Mouse (Mus musculus) midbrain, postnatal 0 days (tissue): ENCODE measurements around the gene Klk1b9. TPM values are rescaled to one million over a fixed set of nuclear protein-coding genes. Genes with fewer than 3 reads are reported as not detected.
"Not testable (repeated sequence)": the region's sequence is repeated elsewhere in the genome, so short reads cannot be mapped to it uniquely, and the experiment has no call there.

Experiments used
- ATAC-seq: fragments of 200-750 bp; cut with Nextera tagmentation; 2 replicates; pipeline ENCODE4 v1.8.0; 2017; ENCODE audit warnings: moderate number of reproducible peaks, mild to moderate bottlenecking, moderate TSS enrichment, moderate library complexity; ENCODE audit not compliant: low FRiP score
- DNase-seq: peaks from one replicate; pipeline ENCODE4 v3.0.0-alpha.2; 2015; ENCODE audit warnings: low spot score
- H3K27ac ChIP-seq: fragments of 300-500 bp; sonication (generic); 2 replicates; pipeline ENCODE4 v1.5.1; 2014; ENCODE audit warnings: low read depth, mild to moderate bottlenecking, low read length, mixed read lengths
- H3K27me3 ChIP-seq: fragments of 300-500 bp; sonication (generic); 2 replicates; pipeline ENCODE4 v1.6.1; 2014; ENCODE audit warnings: low read length, control low read depth, mixed read lengths; ENCODE audit not compliant: insufficient read depth
- H3K36me3 ChIP-seq: fragments of 300-500 bp; sonication (generic); 2 replicates; pipeline ENCODE4 v1.6.1; 2014; ENCODE audit warnings: low read length, control low read depth, mixed read lengths; ENCODE audit not compliant: insufficient read depth
- H3K4me1 ChIP-seq: fragments of 300-500 bp; sonication (generic); 2 replicates; pipeline ENCODE4 v1.6.1; 2014; ENCODE audit warnings: mild to moderate bottlenecking, control low read depth, antibody characterized with exemption, low read length, mixed read lengths; ENCODE audit not compliant: insufficient read depth
- H3K4me2 ChIP-seq: fragments of 300-500 bp; sonication (generic); 2 replicates; pipeline ENCODE4 v1.6.1; 2014; ENCODE audit warnings: low read depth, mild to moderate bottlenecking, low read length, mixed read lengths; ENCODE audit not compliant: poor library complexity, severe bottlenecking
- H3K4me3 ChIP-seq: fragments of 300-500 bp; sonication (generic); 2 replicates; pipeline ENCODE4 v1.5.1; 2014; ENCODE audit warnings: low read depth, mild to moderate bottlenecking, low read length, moderate library complexity
- H3K9ac ChIP-seq: fragments of 300-500 bp; sonication (generic); replicated peaks from 2 replicates; pipeline ENCODE4 v1.6.1; 2014; ENCODE audit warnings: mild to moderate bottlenecking, low read length, moderate library complexity, mixed read lengths; ENCODE audit not compliant: poor library complexity, severe bottlenecking
- H3K9me3 ChIP-seq: fragments of 300-500 bp; sonication (generic); 2 replicates; pipeline ENCODE4 v1.6.1; 2016; ENCODE audit warnings: low read length, control low read depth
- CTCF ChIP-seq: IDR thresholded peaks from 2 replicates; pipeline ENCODE4 v1.5.1; 2016; ENCODE audit warnings: antibody characterized with exemption, mild to moderate bottlenecking
- WGBS: fragments of 180-500 bp; shearing (Covaris S2); extraction: QIAGEN DNeasy Blood & Tissue Kit; methylation state at CpG from one replicate; pipeline ENCODE4 v1.1.7; 2014; 5-methylcytosine and 5-hydroxymethylcytosine counted together
- polyA plus RNA-seq: library from polyadenylated mRNA; unstranded; fragments of >200 nt; fragmentation: Nextera tagmentation; extraction: Ambion mirVana; gene quantifications from 2 replicates; pipeline ENCODE4 v1.2.1, GENCODE M21; 2015
- total RNA-seq: library from RNA; depleted of rRNA; stranded (reverse); fragments of >200 nt; gene quantifications from 2 replicates; pipeline ENCODE4 v1.2.3, GENCODE M21; 2014; rRNA removed

Klk1b9 gene
- total and polyA plus RNA-seq, 2 experiments from 2014 or later, result not detected

DNA sequence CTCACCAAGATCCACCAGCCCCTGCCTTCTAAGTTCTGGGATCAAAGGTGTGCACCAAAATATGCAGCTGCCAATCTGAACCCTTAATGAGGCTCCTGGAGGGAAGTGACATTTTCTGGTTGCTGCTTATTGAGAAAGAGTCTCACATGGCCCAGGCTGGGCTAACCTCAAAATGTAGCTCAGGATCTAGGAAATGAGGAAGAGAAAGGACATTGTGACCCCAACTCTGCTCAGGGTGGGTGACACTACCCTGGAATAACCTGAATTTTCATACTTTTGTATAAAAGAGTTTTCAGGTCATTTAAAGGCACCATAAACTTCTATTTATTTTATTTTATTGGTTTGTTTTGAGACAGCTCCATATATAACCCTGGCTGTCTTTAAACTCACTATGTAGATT lies 9.8 kb downstream of the Klk1b9 start:
- H3K9me3 ChIP-seq, result no peaks in the 10 kb centered on the region

DNA sequence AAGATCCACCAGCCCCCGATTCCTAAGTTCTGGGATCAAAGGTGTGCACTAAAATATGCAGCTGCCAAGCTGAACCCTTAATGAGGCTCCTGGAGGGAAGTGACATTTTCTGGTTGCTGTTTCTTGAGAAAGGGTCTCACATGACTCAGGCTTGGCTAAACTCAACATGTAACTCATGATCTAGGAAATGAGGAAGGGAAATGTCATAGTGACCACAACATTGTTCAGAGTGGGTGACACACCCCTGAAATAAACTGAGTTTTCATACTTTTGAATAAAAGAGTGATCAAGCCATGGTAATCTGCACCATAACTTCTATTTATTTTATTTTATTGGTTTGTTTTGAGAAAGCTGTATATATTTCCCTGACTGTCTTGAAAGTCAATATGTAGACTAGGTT lies 19.0 kb downstream of the Klk1b9 start:
- not testable (repeated sequence) for H3K4me3 ChIP-seq, H3K4me1 ChIP-seq, H3K36me3 ChIP-seq, DNase-seq, H3K27ac ChIP-seq, H3K9me3 ChIP-seq, ATAC-seq, H3K4me2 ChIP-seq, H3K9ac ChIP-seq, H3K27me3 ChIP-seq
- WGBS, result 60% methylated on average over 1 of the region's 1 CpGs

More for the DNA sequence above, 9.8 kb downstream of the Klk1b9 start:
- H3K9ac ChIP-seq, result no peak overlapping the region
- TF ChIP-seq CTCF, result no peak
- no peaks in the 10 kb centered on the region for H3K36me3 ChIP-seq
- H3K4me2 ChIP-seq, result no peak overlapping the region
- H3K4me3 ChIP-seq, result no peak overlapping the region
- no peaks in the 10 kb centered on the region for H3K27me3 ChIP-seq
- ATAC-seq (no peak), DNase-seq (no peak)
- H3K27ac ChIP-seq, result no peak overlapping the region
- H3K4me1 ChIP-seq, result no peaks in the 10 kb centered on the region

DNA sequence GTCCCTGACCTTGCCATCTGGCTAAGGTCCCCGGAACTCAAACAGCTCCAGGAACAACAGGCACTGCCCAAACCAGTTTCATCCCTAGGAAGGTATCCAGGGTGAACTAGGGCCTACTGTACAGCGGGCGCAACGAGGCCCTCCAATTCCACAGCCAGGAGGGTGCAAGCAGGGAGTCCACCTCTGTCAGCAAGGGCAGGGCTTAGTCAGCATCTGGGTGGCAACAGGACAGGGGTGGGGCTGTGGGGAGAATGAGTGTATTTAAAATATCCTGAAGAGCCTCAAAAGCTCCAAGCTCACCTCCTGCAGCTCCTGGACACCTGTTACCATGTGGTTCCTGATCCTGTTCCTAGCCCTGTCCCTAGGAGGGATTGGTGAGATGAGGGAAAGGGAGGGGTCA lies 19.7 kb downstream of the Klk1b9 start, which contains the start of gene Klk1b11:
Klk1b11 (plus strand) TSS at position 301 of the 400 bp plus-strand sequence.
- not testable (repeated sequence) for H3K9ac ChIP-seq, H3K27ac ChIP-seq, H3K27me3 ChIP-seq, H3K4me1 ChIP-seq, DNase-seq, ATAC-seq, H3K36me3 ChIP-seq, H3K4me2 ChIP-seq, H3K4me3 ChIP-seq, H3K9me3 ChIP-seq
- 88% methylated on average over 4 of the region's 4 CpGs for WGBS

DNA sequence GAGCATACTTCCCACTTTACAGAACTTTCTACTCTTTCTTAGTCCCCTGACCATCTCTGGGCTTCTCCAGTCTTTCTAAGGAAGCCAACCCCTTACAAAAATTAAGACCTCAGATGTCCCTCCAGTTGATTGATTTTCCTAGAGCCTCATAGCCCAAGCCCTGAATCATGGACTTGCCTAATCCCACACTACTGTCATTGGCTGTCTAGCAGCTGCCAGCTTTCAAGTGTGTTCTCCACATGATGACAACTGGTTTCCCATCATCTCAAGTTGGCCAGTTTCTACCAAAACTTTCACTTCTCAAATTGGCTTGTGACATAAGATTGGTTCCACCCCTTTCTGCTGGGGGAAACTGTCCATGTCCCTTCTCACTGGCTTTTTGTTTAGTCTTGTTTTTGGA lies 29.0 kb downstream of the Klk1b9 start:
- Histone ChIP-seq H3K27ac (no peak overlapping the region), H3K4me1 (no peaks in the 10 kb centered on the region), H3K9ac (no peak overlapping the region), H3K36me3 (no peaks in the 10 kb centered on the region), H3K4me2 (no peak overlapping the region), H3K4me3 (no peak overlapping the region), H3K27me3 (no peaks in the 10 kb centered on the region), H3K9me3 (no peaks in the 10 kb centered on the region)
- ATAC-seq, result no peak
- TF ChIP-seq CTCF, result no peak
- DNase-seq, result no peak

DNA sequence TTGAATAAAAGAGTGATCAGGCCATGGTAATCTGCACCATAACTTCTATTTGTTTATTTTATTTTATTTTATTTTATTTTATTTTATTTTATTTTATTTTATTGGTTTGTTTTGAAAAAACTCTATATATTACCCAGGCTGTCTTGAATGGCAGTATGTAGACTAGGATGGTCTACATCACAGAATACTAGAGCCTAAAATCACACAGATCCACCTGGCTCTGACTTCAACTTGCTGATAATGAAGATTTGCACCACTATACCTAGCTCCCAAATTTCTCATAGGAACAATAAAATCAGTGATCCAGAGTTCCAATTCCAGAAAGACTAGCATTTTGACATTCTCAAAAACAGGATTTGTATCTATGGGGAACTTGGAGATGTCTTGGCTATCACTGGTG lies 36.0 kb downstream of the Klk1b9 start, which contains the start of gene Klk1b26:
Klk1b26 (plus strand) TSS at position 301 of the 400 bp plus-strand sequence.
- H3K9ac ChIP-seq, DNase-seq, H3K27ac ChIP-seq, H3K36me3 ChIP-seq, H3K9me3 ChIP-seq, H3K4me3 ChIP-seq, H3K27me3 ChIP-seq, H3K4me2 ChIP-seq, ATAC-seq, H3K4me1 ChIP-seq: not testable (repeated sequence)

DNA sequence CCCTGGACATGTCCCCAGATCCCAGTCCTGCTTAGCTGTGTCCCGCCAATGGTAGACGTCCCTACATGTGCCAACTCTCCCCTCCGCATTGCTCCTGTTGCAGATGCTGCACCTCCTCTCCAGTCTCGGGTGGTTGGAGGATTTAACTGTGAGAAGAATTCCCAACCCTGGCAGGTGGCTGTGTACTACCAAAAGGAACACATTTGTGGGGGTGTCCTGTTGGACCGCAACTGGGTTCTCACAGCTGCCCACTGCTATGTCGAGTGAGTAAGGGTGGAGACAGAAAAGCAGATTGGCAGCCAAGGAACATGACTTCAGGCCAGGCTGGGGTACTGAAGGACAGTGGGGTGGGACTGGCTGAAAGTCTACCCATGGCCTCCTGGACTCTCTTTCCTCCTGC lies 38.8 kb downstream of the Klk1b9 start:
- not testable (repeated sequence) for H3K4me3 ChIP-seq, H3K4me1 ChIP-seq, H3K27ac ChIP-seq, H3K27me3 ChIP-seq, H3K36me3 ChIP-seq, H3K4me2 ChIP-seq, DNase-seq, H3K9me3 ChIP-seq, ATAC-seq, H3K9ac ChIP-seq
- 83% methylated on average over 6 of the region's 6 CpGs for WGBS

DNA sequence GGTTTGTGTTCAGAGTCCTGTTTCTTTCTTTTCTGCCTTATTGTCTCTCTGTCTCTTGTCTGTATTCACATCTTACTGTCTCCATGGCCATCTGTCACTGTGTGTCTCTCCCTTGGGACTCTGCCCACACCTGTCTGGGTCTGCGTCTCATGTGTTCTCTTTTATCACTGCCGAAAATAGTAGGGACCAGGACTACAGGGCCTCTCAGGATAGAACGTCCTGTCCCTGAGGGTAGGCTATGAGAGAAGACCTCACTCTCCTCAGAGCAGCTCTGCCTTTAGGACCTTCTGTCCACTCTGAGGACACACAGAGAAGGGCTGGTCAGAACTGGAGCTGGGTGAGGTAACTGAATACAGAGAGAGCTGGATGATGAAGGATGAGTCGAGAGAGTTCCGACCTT lies 39.2 kb downstream of the Klk1b9 start:
- TF ChIP-seq CTCF, result no peak
- DNase-seq, result no peak
- no peaks in the 10 kb centered on the region for H3K27me3 ChIP-seq

More for the DNA sequence above, 39.2 kb downstream of the Klk1b9 start:
- Histone ChIP-seq H3K4me2 (no peak overlapping the region), H3K9ac (no peak overlapping the region), H3K27ac (no peak overlapping the region), H3K4me3 (no peak overlapping the region), H3K36me3 (no peaks in the 10 kb centered on the region), H3K9me3 (no peaks in the 10 kb centered on the region), H3K4me1 (no peaks in the 10 kb centered on the region)
- no peak for ATAC-seq
- 86% methylated on average over 5 of the region's 5 CpGs for WGBS

Other genes starting within 250 kb of the Klk1b9 start
- gene Klk12, start 207.2 kb upstream of the Klk1b9 start, total RNA-seq, result not detected in 2 replicates
- gene Klk12, start 207.2 kb upstream of the Klk1b9 start, polyA plus RNA-seq, result not detected in 2 replicates
- 0.19 TPM in 1 of 2 replicates, not detected in the other for gene Klk11, start 201.5 kb upstream of the Klk1b9 start, total RNA-seq
- not detected in 2 replicates for gene Klk11, start 201.5 kb upstream of the Klk1b9 start, polyA plus RNA-seq
- 0.66 TPM in 1 of 2 replicates, not detected in the other for gene Klk10, start 195.0 kb upstream of the Klk1b9 start, total RNA-seq
- 0.28 TPM in 1 of 2 replicates, not detected in the other for gene Klk10, start 195.0 kb upstream of the Klk1b9 start, polyA plus RNA-seq
- not detected in 2 replicates for gene Klk9, start 184.2 kb upstream of the Klk1b9 start, total RNA-seq
- 0.15 TPM in 1 of 2 replicates, not detected in the other for gene Klk9, start 184.2 kb upstream of the Klk1b9 start, polyA plus RNA-seq
- gene Klk8, start 178.5 kb upstream of the Klk1b9 start, total RNA-seq, result 6.7 and 9.5 TPM in 2 replicates
- gene Klk8, start 178.5 kb upstream of the Klk1b9 start, polyA plus RNA-seq, result 7.4 and 12.0 TPM in 2 replicates
- 0.14 and 0.16 TPM in 2 replicates for gene Klk7, start 164.8 kb upstream of the Klk1b9 start, total RNA-seq
- gene Klk7, start 164.8 kb upstream of the Klk1b9 start, polyA plus RNA-seq, result 0.15 and 0.16 TPM in 2 replicates
- not detected in 2 replicates for gene Klk6, start 151.6 kb upstream of the Klk1b9 start, total RNA-seq
- not detected in 2 replicates for gene Klk6, start 151.6 kb upstream of the Klk1b9 start, polyA plus RNA-seq
- gene Klk5, start 134.1 kb upstream of the Klk1b9 start, total RNA-seq, result not detected in 2 replicates
- not detected in 2 replicates for gene Klk5, start 134.1 kb upstream of the Klk1b9 start, polyA plus RNA-seq
- gene Klk4, start 94.9 kb upstream of the Klk1b9 start, total RNA-seq, result 0.16 TPM in 1 of 2 replicates, not detected in the other
- gene Klk4, start 94.9 kb upstream of the Klk1b9 start, polyA plus RNA-seq, result not detected in 2 replicates
- not detected in 2 replicates for gene Klk15, start 42.3 kb upstream of the Klk1b9 start, total RNA-seq
- gene Klk15, start 42.3 kb upstream of the Klk1b9 start, polyA plus RNA-seq, result not detected in 2 replicates
- gene Klk1b8, start 25.4 kb upstream of the Klk1b9 start, total RNA-seq, result not detected in 2 replicates
- gene Klk1b8, start 25.4 kb upstream of the Klk1b9 start, polyA plus RNA-seq, result not detected in 2 replicates
- gene Klk1b1, start 9.3 kb upstream of the Klk1b9 start, total RNA-seq, result not detected in 2 replicates
- not detected in 2 replicates for gene Klk1b1, start 9.3 kb upstream of the Klk1b9 start, polyA plus RNA-seq
- not detected in 2 replicates for gene Klk1b11, start 19.8 kb downstream of the Klk1b9 start, total RNA-seq
- gene Klk1b11, start 19.8 kb downstream of the Klk1b9 start, polyA plus RNA-seq, result not detected in 2 replicates
- not detected in 2 replicates for gene Klk1b26, start 36.1 kb downstream of the Klk1b9 start, total RNA-seq
- not detected in 2 replicates for gene Klk1b26, start 36.1 kb downstream of the Klk1b9 start, polyA plus RNA-seq
- not detected in 2 replicates for gene Klk1b27, start 76.2 kb downstream of the Klk1b9 start, total RNA-seq
- gene Klk1b27, start 76.2 kb downstream of the Klk1b9 start, polyA plus RNA-seq, result not detected in 2 replicates
- not detected in 2 replicates for gene Klk1b21, start 126.3 kb downstream of the Klk1b9 start, total RNA-seq
- not detected in 2 replicates for gene Klk1b21, start 126.3 kb downstream of the Klk1b9 start, polyA plus RNA-seq
- not detected in 2 replicates for gene Klk1b22, start 136.6 kb downstream of the Klk1b9 start, total RNA-seq
- gene Klk1b22, start 136.6 kb downstream of the Klk1b9 start, polyA plus RNA-seq, result not detected in 2 replicates
- gene Klk1b16, start 160.7 kb downstream of the Klk1b9 start, total RNA-seq, result not detected in 2 replicates
- gene Klk1b16, start 160.7 kb downstream of the Klk1b9 start, polyA plus RNA-seq, result not detected in 2 replicates
- gene Klk1b24, start 212.2 kb downstream of the Klk1b9 start, total RNA-seq, result not detected in 2 replicates
- not detected in 2 replicates for gene Klk1b24, start 212.2 kb downstream of the Klk1b9 start, polyA plus RNA-seq
- not detected in 2 replicates for gene Klk1b3, start 222.1 kb downstream of the Klk1b9 start, total RNA-seq
- not detected in 2 replicates for gene Klk1b3, start 222.1 kb downstream of the Klk1b9 start, polyA plus RNA-seq
- gene Klk1b4, start 231.4 kb downstream of the Klk1b9 start, total RNA-seq, result not detected in 2 replicates
- gene Klk1b4, start 231.4 kb downstream of the Klk1b9 start, polyA plus RNA-seq, result not detected in 2 replicates
- not detected in 2 replicates for gene Klk1b5, start 239.9 kb downstream of the Klk1b9 start, total RNA-seq
- not detected in 2 replicates for gene Klk1b5, start 239.9 kb downstream of the Klk1b9 start, polyA plus RNA-seq
- not detected in 2 replicates for gene Klk1, start 249.3 kb downstream of the Klk1b9 start, total RNA-seq
- not detected in 2 replicates for gene Klk1, start 249.3 kb downstream of the Klk1b9 start, polyA plus RNA-seq